Mouse (Mus musculus) CD4-positive helper T cell, adult 2 months (primary cell): Measurements from ENCODE around the gene Ccdc146.
"Not testable (repeated sequence)": the region's sequence is repeated elsewhere in the genome, so short reads cannot be mapped to it uniquely, and the experiment has no call there.

Source experiments
- DNase-seq: peaks from one replicate; pipeline ENCODE4 v3.0.0-alpha.2; 2012; ENCODE audit warnings: low read depth, missing footprints, low spot score

Gene Ccdc146

GRCm38 (mm10) chr5:21387340-21387739 is 37.1 kb downstream of the Ccdc146 start:
- no peak for DNase-seq

GRCm38 (mm10) chr5:21386432-21386831 is 38.0 kb downstream of the Ccdc146 start:
- no peak for DNase-seq

GRCm38 (mm10) chr5:21384976-21385375 is 39.5 kb downstream of the Ccdc146 start:
- peak; percentile 26 for DNase-seq

- DNase-seq = no peak
These were observed 40.1 kb downstream of the Ccdc146 start for GRCm38 (mm10) chr5:21384252-21384960.

GRCm38 (mm10) chr5:21383392-21384251 is 40.9 kb downstream of the Ccdc146 start:
- DNase-seq = no peak

GRCm38 (mm10) chr5:21382678-21383077 is 41.8 kb downstream of the Ccdc146 start:
- no peak for DNase-seq

GRCm38 (mm10) chr5:21381986-21382385 is 42.5 kb downstream of the Ccdc146 start:
- no peak for DNase-seq

GRCm38 (mm10) chr5:21378397-21378796 is 46.1 kb downstream of the Ccdc146 start:
- DNase-seq = no peak

- no peak for DNase-seq
These were observed 47.5 kb downstream of the Ccdc146 start for GRCm38 (mm10) chr5:21376935-21377334.

GRCm38 (mm10) chr5:21373180-21373518 is 51.3 kb downstream of the Ccdc146 start:
- DNase-seq = no peak

GRCm38 (mm10) chr5:21372493-21373179 is 51.8 kb downstream of the Ccdc146 start, which contains the start of gene Fgl2:
TSS of gene Fgl2 (plus strand) at chr5:21372642.
- DNase-seq = peak; percentile 40

- DNase-seq = no peak
These were observed 52.6 kb downstream of the Ccdc146 start for GRCm38 (mm10) chr5:21371920-21372319.

- peak; percentile 52 for DNase-seq
These were observed 54.1 kb downstream of the Ccdc146 start for GRCm38 (mm10) chr5:21370218-21370947.

- no peak for DNase-seq
These were observed 57.0 kb downstream of the Ccdc146 start for GRCm38 (mm10) chr5:21367514-21367913.

GRCm38 (mm10) chr5:21366338-21367053 is 58.0 kb downstream of the Ccdc146 start:
- DNase-seq = no peak

GRCm38 (mm10) chr5:21363343-21363742 is 61.1 kb downstream of the Ccdc146 start:
- DNase-seq = no peak

GRCm38 (mm10) chr5:21358648-21359047 is 65.8 kb downstream of the Ccdc146 start:
- DNase-seq = no peak

- DNase-seq = no peak
These were observed 72.8 kb downstream of the Ccdc146 start for GRCm38 (mm10) chr5:21351678-21352077.

- DNase-seq = no peak
These were observed 76.1 kb downstream of the Ccdc146 start for GRCm38 (mm10) chr5:21348366-21348765.

GRCm38 (mm10) chr5:21342265-21342664 is 82.2 kb downstream of the Ccdc146 start:
- DNase-seq = not testable (repeated sequence)

- no peak for DNase-seq
These were observed 92.4 kb downstream of the Ccdc146 start for GRCm38 (mm10) chr5:21332119-21332518.
